Mouse (Mus musculus) limb, embryonic 15.5 days (tissue): Measurements from ENCODE around the gene Eif4ebp2. TPM values are rescaled to one million over a fixed set of nuclear protein-coding genes. Genes with fewer than 3 reads are reported as not detected.

ENCODE experiments used
- polyA plus RNA-seq: library from polyadenylated mRNA; unstranded; fragments of >200 nt; fragmentation: Nextera tagmentation; extraction: Ambion mirVana; gene quantifications from 2 replicates; pipeline ENCODE4 v1.2.1, GENCODE M21; 2015

Eif4ebp2 gene
- polyA plus RNA-seq, 1 experiment from 2014 or later = 64.5 TPM

Other genes with a start within 250 kb of the Eif4ebp2 start
- gene Adamts14, start 179.2 kb downstream of the Eif4ebp2 start, polyA plus RNA-seq = 4.9 and 6.9 TPM in 2 replicates
- 0.09 TPM in 1 of 2 replicates, not detected in the other for gene Prf1, start 154.8 kb downstream of the Eif4ebp2 start, polyA plus RNA-seq
- 22.8 and 23.8 TPM in 2 replicates for gene Pald1, start 69.1 kb downstream of the Eif4ebp2 start, polyA plus RNA-seq
- gene Nodal, start 34.7 kb downstream of the Eif4ebp2 start, polyA plus RNA-seq = 0.13 and 0.24 TPM in 2 replicates
- gene Lrrc20, start 23.1 kb upstream of the Eif4ebp2 start, polyA plus RNA-seq = 8.5 and 10.2 TPM in 2 replicates
- 0.12 TPM in 2 replicates for gene Npffr1, start 142.8 kb upstream of the Eif4ebp2 start, polyA plus RNA-seq
- gene Ppa1, start 195.9 kb upstream of the Eif4ebp2 start, polyA plus RNA-seq = 171 and 176 TPM in 2 replicates
- 323 and 343 TPM in 2 replicates for gene Sar1a, start 227.6 kb upstream of the Eif4ebp2 start, polyA plus RNA-seq
- 31.0 and 33.1 TPM in 2 replicates for gene Tysnd1, start 242.9 kb upstream of the Eif4ebp2 start, polyA plus RNA-seq